Mouse (Mus musculus): ENCODE results near the gene Spata31d1a. TPM values are rescaled to one million over a fixed set of nuclear protein-coding genes. Genes with fewer than 3 reads are reported as not detected.

The Spata31d1a gene
- total and polyA plus RNA-seq, 3 experiments = 0.19 TPM; not detected in 2

GRCm38 (mm10) chr13:59741096-59741495 lies 31.0 kb upstream of the Spata31d1a start:
- H3K9ac ChIP-seq (ENCODE audit: insufficient read depth, low read depth) = no peak overlapping the region
- H3K4me2 ChIP-seq (ENCODE audit: insufficient read depth, low read depth, poor library complexity, severe bottlenecking) = no peak overlapping the region
- no peaks in the 10 kb centered on the region for H3K79me2 ChIP-seq (replicated peaks; ENCODE audit: control insufficient read depth, extremely low read depth, insufficient read depth, poor library complexity, severe bottlenecking)
- no peak overlapping the region for H3K4me3 ChIP-seq (replicated peaks in 1 of 3; ENCODE audit: low read depth in 2 of 3, low read length in 2 of 3, poor library complexity in 1 of 3)
- no peaks in the 10 kb centered on the region for H3K9me3 ChIP-seq (replicated peaks; ENCODE audit: low read length)
- dilution Hi-C loops (cut with MboI; ENCODE audit: extremely low pct_ligation_motif_present, extremely low pct_unique_long_range_greater_than_20kb, low sequenced_read_pairs) (no loop called here), in situ Hi-C loops (cut with MboI; ENCODE audit: low pct_ligation_motif_present, low pct_unique_long_range_greater_than_20kb, low sequenced_read_pairs) (loop anchor here (25.0 kb wide), 1 partner anchor 1129 kb away; the partner anchor contains the start of gene Slc28a3)
- TF ChIP-seq TBP (conservative IDR thresholded peaks at IDR 0.05; ENCODE audit: low read depth, low read length) (no peak), TCF12 (IDR thresholded peaks at IDR 0.05; ENCODE audit: low read depth, low read length) (no peak), RAD21 (IDR thresholded peaks at IDR 0.05; ENCODE audit: low read depth, low read length) (no peak), PAX5 (IDR thresholded peaks at IDR 0.05; ENCODE audit: low read length) (no peak), KAT2A (IDR thresholded peaks at IDR 0.05; ENCODE audit: insufficient replicate concordance, low read length) (no peak), NELFE (IDR thresholded peaks at IDR 0.05; ENCODE audit: low read depth, low read length) (no peak), IRF4 (IDR thresholded peaks at IDR 0.05; ENCODE audit: low read depth, low read length) (no peak)
- no peaks in the 10 kb centered on the region for H3K4me1 ChIP-seq (ENCODE audit: control insufficient read depth in 1 of 2, insufficient read depth in 2 of 2)
- no peaks in the 10 kb centered on the region for H3K27me3 ChIP-seq (replicated peaks)
- H3K36me3 ChIP-seq (replicated peaks in 1 of 2; ENCODE audit: control insufficient read depth in 1 of 2, insufficient read depth in 1 of 2, low read length in 1 of 2) = no peaks in the 10 kb centered on the region
- no peak for DNase-seq (ENCODE audit: extremely low read depth)
- no peak overlapping the region for H3K27ac ChIP-seq (ENCODE audit: insufficient read depth, low read depth)

GRCm38 (mm10) chr13:59739397-59739796 lies 29.3 kb upstream of the Spata31d1a start:
- no peak for DNase-seq (ENCODE audit: extremely low read depth)
- TF ChIP-seq ZNF384 (IDR thresholded peaks at IDR 0.05; ENCODE audit: low read depth, low read length) (no peak), E2F4 (IDR thresholded peaks at IDR 0.05; ENCODE audit: insufficient replicate concordance, low read depth, low read length) (no peak), UBTF (IDR thresholded peaks at IDR 0.05; ENCODE audit: low read depth, low read length) (no peak), MAX (IDR thresholded peaks at IDR 0.05; ENCODE audit: low read length) (no peak), ZKSCAN1 (IDR thresholded peaks at IDR 0.05; ENCODE audit: borderline replicate concordance, low read depth, low read length) (no peak), EP300 (IDR thresholded peaks at IDR 0.05; ENCODE audit: low read length) (no peak)
- Histone ChIP-seq H3K4me2 (ENCODE audit: insufficient read depth, low read depth, poor library complexity, severe bottlenecking) (no peak overlapping the region), H3K36me3 (replicated peaks in 1 of 2; ENCODE audit: control insufficient read depth in 1 of 2, insufficient read depth in 1 of 2, low read length in 1 of 2) (no peaks in the 10 kb centered on the region), H3K79me2 (replicated peaks; ENCODE audit: control insufficient read depth, extremely low read depth, insufficient read depth, poor library complexity, severe bottlenecking) (no peaks in the 10 kb centered on the region), H3K9me3 (replicated peaks; ENCODE audit: low read length) (no peaks in the 10 kb centered on the region), H3K4me1 (ENCODE audit: control insufficient read depth in 1 of 2, insufficient read depth in 2 of 2) (peaks cover 3 to 4% of the 10 kb centered on the region in 2 experiments), H3K27me3 (replicated peaks) (no peaks in the 10 kb centered on the region), H3K4me3 (replicated peaks in 1 of 3; ENCODE audit: low read depth in 2 of 3, low read length in 2 of 3, poor library complexity in 1 of 3) (no peak overlapping the region), H3K27ac (ENCODE audit: insufficient read depth, low read depth) (no peak overlapping the region), H3K9ac (ENCODE audit: insufficient read depth, low read depth) (no peak overlapping the region)
- dilution Hi-C loops (cut with MboI; ENCODE audit: extremely low pct_ligation_motif_present, extremely low pct_unique_long_range_greater_than_20kb, low sequenced_read_pairs) = no loop called here
- in situ Hi-C loops (cut with MboI; ENCODE audit: low pct_ligation_motif_present, low pct_unique_long_range_greater_than_20kb, low sequenced_read_pairs) = loop anchor here (25.0 kb wide), 1 partner anchor 1127 kb away; the partner anchor contains the start of gene Slc28a3

- no peak overlapping the region for H3K9ac ChIP-seq (ENCODE audit: insufficient read depth, low read depth)
- TF ChIP-seq SMC3 (IDR thresholded peaks at IDR 0.05; ENCODE audit: low read depth, low read length) (no peak), RAD21 (IDR thresholded peaks at IDR 0.05; ENCODE audit: low read depth, low read length) (no peak), CHD1 (IDR thresholded peaks at IDR 0.05; ENCODE audit: low read depth, low read length) (no peak), EP300 (IDR thresholded peaks at IDR 0.05; ENCODE audit: low read length) (no peak), JUND (conservative IDR thresholded peaks at IDR 0.05; ENCODE audit: low read depth, low read length) (no peak), E2F4 (IDR thresholded peaks at IDR 0.05; ENCODE audit: insufficient replicate concordance, low read depth, low read length) (no peak), POLR2A (IDR thresholded peaks at IDR 0.05; ENCODE audit: low read depth, low read length) (no peak), ZMIZ1 (IDR thresholded peaks at IDR 0.05; ENCODE audit: low read depth, low read length) (no peak), USF2 (conservative IDR thresholded peaks at IDR 0.05; ENCODE audit: low read depth, low read length) (no peak), POLR2AphosphoS2 (IDR thresholded peaks at IDR 0.05; ENCODE audit: low read depth, low read length) (no peak), CHD2 (IDR thresholded peaks at IDR 0.05; ENCODE audit: low read length) (no peak), IRF4 (IDR thresholded peaks at IDR 0.05; ENCODE audit: low read depth, low read length) (no peak), NRF1 (IDR thresholded peaks at IDR 0.05; ENCODE audit: low read depth, low read length) (no peak), UBTF (IDR thresholded peaks at IDR 0.05; ENCODE audit: low read depth, low read length) (no peak), ETS1 (conservative IDR thresholded peaks at IDR 0.05; ENCODE audit: low read depth, low read length) (no peak), ZKSCAN1 (IDR thresholded peaks at IDR 0.05; ENCODE audit: borderline replicate concordance, low read depth, low read length) (no peak), HCFC1 (IDR thresholded peaks at IDR 0.05; ENCODE audit: low read depth, low read length) (no peak)
- no peaks in the 10 kb centered on the region for H3K36me3 ChIP-seq (replicated peaks in 1 of 2; ENCODE audit: control insufficient read depth in 1 of 2, insufficient read depth in 1 of 2, low read length in 1 of 2)
- H3K27ac ChIP-seq (ENCODE audit: insufficient read depth, low read depth) = no peak overlapping the region
- H3K27me3 ChIP-seq (replicated peaks) = no peaks in the 10 kb centered on the region
- no peak overlapping the region for H3K4me2 ChIP-seq (ENCODE audit: insufficient read depth, low read depth, poor library complexity, severe bottlenecking)
- peaks cover 4 to 5% of the 10 kb centered on the region in 2 experiments for H3K4me1 ChIP-seq (ENCODE audit: control insufficient read depth in 1 of 2, insufficient read depth in 2 of 2)
- in situ Hi-C loops (cut with MboI; ENCODE audit: low pct_ligation_motif_present, low pct_unique_long_range_greater_than_20kb, low sequenced_read_pairs) = loop anchor here (25.0 kb wide), 1 partner anchor 1126 kb away; the partner anchor contains the start of gene Slc28a3
- no peaks in the 10 kb centered on the region for H3K79me2 ChIP-seq (replicated peaks; ENCODE audit: control insufficient read depth, extremely low read depth, insufficient read depth, poor library complexity, severe bottlenecking)
- no peak for DNase-seq (ENCODE audit: extremely low read depth)
- dilution Hi-C loops (cut with MboI; ENCODE audit: extremely low pct_ligation_motif_present, extremely low pct_unique_long_range_greater_than_20kb, low sequenced_read_pairs) = no loop called here
- H3K4me3 ChIP-seq (replicated peaks in 1 of 3; ENCODE audit: low read depth in 2 of 3, low read length in 2 of 3, poor library complexity in 1 of 3) = no peak overlapping the region
- no peaks in the 10 kb centered on the region for H3K9me3 ChIP-seq (replicated peaks; ENCODE audit: low read length)
Measured at GRCm38 (mm10) chr13:59738455-59738854, 28.3 kb upstream of the Spata31d1a start.

Measured in CH12.LX (cell line).